Mouse (Mus musculus): ENCODE data around the gene Frs3.

The Frs3 gene

GRCm38 (mm10) chr17:47691650-47692049 is 2.8 kb downstream of the Frs3 start:
- no peak for DNase-seq (ENCODE audit: low spot score in 2 of 2)

GRCm38 (mm10) chr17:47693671-47694441 is 5.0 kb downstream of the Frs3 start:
- no peak for DNase-seq (ENCODE audit: low spot score in 2 of 2)

DNA sequence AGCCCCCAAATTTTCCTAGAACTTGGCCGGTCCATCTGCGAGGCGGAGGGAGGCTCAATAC is 5.4 kb downstream of the Frs3 start, which contains the start of gene Gm21981:
TSS of gene Gm21981 (minus strand) at position 14 of the 61 bp plus-strand sequence.
- no peak for DNase-seq (ENCODE audit: low spot score in 2 of 2)

GRCm38 (mm10) chr17:47694503-47695336 is 5.9 kb downstream of the Frs3 start, which contains the start of gene Prickle4:
Gene Prickle4, minus strand, starts transcription at chr17:47694736.
- DNase-seq (ENCODE audit: low spot score in 2 of 2): peak; percentile 99

DNA sequence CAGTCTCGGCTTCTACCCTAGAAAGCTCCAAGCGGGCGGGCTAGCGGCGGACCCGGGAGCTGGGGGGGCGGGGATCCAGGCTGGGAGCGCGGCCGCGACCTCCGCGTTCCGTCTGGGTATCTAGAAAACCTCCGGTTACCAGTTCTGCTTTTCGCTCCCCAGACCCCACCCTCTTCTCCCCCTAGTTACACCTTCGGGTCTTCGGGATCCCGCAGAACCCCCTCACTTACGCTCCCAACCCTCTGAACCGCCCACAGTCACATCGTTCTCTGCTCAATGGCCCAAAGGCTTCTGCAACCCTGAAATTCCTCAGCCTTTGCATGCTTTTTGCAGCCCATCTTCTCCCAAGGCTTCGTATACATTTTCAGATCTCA is 6.5 kb downstream of the Frs3 start:
- DNase-seq (ENCODE audit: low spot score in 2 of 2): no peak

DNA sequence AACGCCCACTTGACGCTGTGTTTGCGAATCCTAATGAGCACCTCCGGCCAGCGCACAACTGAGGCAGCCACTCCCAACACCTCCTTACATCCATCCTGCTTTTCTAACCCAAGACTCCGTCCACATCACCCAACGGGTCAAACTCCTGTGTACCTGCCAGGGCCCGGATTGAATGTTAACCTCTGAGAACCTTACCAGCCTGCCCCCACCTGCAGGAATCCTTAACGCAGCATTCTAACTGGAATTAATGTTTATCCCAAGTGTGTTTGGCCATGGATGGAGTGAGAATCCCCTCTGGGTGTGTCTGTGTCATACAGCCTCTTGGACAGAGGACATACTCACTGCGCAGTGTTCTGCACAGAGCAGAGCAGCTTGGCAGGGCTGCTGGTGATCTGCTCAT is 9.3 kb downstream of the Frs3 start:
- no peak for DNase-seq (ENCODE audit: low spot score in 2 of 2)

DNA sequence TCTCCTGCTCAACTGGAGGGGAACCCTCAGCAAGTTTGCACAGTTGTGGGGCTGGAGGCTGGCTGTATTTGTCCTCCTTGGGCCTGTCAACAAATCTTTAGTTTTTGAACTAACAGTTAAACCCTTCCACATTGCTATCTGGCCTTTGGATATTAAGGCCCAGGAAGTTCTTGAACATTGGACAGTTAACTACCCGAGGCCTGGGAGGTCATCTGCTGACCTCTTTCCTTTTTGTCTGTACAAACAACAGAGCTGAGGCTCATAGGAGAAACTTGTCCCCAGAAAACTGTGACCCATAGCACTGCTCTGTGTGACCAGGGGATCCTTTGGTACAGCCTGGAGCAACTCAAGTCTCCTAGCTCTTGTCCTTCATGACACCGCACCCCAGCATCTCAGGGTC is 10.2 kb downstream of the Frs3 start:
- no peak for DNase-seq (ENCODE audit: low spot score in 2 of 2)

DNA sequence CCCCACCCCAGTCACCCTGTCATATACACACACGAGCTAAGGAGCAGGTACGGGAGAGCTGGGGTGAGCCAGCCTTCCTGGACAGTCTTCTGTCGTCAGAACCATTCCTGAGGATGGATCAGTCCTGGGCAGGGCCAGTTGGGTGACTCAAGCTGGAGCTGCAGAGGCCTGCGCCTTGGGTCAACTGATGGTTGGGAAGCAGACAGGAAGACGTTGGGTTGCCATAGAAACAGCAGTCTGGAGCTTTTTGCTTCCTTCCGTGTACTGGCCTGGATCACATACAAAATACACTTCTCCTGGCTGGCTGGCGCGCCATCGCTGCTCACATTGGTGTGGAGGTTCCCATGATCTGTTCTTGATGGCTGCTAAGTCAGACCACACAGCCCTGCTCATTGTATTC is 13.0 kb downstream of the Frs3 start:
- DNase-seq (ENCODE audit: low spot score in 2 of 2): no peak

DNA sequence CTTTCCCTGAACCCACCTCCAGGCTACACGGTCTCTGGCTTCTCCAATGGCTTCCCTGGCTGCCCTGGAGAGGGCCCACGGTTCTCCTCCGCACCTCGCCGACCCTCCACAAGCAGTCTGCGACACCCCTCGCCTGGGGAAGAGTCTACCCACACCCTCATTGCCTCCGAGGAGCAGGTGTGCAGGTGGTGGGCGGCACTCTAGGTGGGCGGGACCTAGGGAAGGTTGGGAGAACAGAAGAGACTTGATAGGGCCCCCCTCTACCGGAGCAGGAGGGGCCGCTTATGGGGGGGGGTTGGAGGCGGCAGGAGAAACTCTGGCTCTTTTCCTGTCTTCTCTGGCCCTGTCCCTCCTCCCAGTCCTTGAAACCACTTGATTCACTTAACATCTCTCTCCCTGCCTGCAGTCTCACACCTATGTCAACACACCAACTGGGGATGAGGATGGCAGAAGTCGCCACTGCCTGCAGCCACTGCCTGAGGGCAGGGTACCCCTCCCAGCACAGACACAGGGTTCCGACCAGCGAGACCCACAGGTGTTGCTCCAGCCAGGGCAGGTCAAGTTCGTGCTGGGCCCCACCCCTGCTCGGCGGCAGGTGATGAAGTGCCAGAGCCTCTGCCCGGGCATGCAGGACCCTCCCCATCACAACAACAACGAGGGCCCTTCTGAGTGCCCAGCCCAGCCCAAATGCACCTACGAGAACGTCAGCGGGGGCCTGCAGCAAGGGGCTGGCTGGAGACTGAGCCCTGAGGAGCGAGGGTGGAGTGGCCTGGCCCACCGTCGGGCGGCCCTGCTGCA is 13.9 kb downstream of the Frs3 start:
- DNase-seq (ENCODE audit: low spot score in 2 of 2): no peak

DNA sequence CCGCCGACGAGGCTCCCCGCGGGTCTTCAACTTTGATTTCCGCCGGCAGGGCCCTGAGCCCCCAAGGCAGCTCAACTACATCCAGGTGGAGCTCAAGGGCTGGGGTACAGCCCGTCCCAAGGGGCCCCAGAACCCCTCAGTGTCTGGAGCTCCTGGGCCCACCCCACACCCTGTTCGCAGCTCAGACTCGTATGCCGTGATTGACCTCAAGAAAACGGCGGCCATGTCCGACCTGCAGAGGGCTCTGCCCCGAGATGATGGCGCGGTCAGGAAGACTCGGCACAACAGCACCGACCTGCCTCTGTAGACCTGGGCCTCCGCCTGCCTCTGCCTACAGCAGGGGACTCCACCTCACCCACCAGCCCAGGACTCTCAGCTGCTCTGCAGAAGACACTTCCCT is 14.7 kb downstream of the Frs3 start:
- no peak for DNase-seq (ENCODE audit: low spot score in 2 of 2)

DNA sequence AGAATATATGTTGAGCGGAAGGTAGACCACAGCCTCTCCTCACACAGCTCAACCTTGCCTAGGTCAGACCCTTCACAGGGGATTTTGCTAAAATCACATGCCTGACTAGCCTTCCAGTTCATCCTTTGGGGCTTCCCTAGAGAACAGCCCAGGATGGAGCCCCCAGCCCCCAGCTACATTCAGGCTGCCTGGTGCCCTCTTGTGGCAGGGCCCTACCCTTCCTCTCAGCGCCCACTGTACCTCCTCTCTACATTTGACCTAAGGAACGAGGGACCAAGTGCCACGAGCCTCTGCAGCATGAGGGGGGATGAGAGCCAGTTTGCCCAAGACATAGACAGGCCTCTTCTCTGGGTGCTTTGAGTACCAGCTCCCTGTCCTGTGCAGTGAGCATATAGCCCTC is 15.9 kb downstream of the Frs3 start:
- DNase-seq (ENCODE audit: low spot score in 2 of 2): no peak

GRCm38 (mm10) chr17:47706196-47706595 is 17.4 kb downstream of the Frs3 start:
- DNase-seq (ENCODE audit: low spot score in 2 of 2): no peak

- no peak for DNase-seq (ENCODE audit: low spot score in 2 of 2)
Observed at GRCm38 (mm10) chr17:47707961-47708360, 19.1 kb downstream of the Frs3 start.

GRCm38 (mm10) chr17:47708972-47709371 is 20.1 kb downstream of the Frs3 start:
- no peak for DNase-seq (ENCODE audit: low spot score in 2 of 2)

DNA sequence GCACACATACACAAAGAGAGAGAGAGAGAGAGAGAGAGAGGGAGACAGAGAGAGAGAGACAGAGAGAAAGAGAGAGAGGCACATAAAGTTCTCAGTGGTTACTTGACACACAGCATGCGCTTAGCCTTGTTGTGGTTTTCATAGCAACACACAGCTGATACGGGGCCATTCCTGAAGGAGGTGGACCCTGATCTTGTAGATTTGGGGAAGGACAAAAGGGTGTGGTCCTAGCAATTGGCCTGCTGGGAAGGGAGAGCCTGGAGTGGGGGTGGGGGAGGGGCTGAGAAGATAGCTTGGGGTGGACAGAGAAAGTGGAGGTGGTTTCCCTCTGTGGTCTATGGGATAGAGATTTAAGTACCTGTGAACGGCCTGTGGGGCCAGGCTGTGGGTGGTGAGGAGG is 21.2 kb downstream of the Frs3 start:
- DNase-seq (ENCODE audit: low spot score in 2 of 2): no peak

GRCm38 (mm10) chr17:47711883-47712282 is 23.1 kb downstream of the Frs3 start:
- DNase-seq (ENCODE audit: low spot score in 2 of 2): no peak

DNA sequence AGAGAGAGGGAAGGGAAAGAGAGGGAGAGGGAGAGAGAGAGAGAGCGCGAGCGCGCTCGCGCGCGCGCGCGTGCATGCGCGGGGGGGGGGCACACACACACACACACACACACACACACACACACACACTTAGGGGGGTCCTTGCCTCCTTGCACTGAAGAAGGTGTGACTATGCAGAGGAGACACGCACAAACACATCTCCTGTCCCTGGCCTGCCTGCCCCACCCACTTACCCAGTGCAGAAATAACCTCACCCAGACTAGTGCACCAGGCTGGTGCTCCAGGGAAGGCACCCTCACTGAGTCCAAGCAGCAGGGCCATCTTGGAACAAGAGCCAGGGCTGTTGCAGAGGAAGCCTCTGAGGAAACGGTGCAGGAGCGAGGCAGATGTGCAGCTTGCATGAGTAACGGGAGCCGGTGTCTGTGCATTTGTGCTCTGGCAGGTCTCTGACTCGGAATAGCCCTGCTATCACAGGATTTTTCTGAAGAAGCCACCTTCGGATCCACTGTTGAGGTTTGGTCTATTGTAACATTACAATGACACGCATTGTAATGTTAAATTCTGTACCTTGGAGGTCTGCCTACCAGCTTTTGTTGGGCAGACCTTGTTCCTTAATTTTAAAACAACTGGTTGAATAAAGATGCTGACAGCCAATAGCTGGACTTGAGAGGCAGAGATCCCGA is 24.2 kb downstream of the Frs3 start:
- DNase-seq (ENCODE audit: low spot score in 2 of 2): no peak

GRCm38 (mm10) chr17:47715037-47715436 is 26.2 kb downstream of the Frs3 start:
- no peak for DNase-seq (ENCODE audit: low spot score in 2 of 2)

GRCm38 (mm10) chr17:47721183-47721582 is 32.4 kb downstream of the Frs3 start:
- DNase-seq (ENCODE audit: low spot score in 2 of 2): no peak

GRCm38 (mm10) chr17:47726566-47726965 is 37.7 kb downstream of the Frs3 start, which contains the start of gene Pgc:
Gene Pgc, plus strand, starts transcription at chr17:47726842.
- DNase-seq (ENCODE audit: low spot score in 2 of 2): no peak

GRCm38 (mm10) chr17:47730633-47731575 is 42.1 kb downstream of the Frs3 start:
- no peak for DNase-seq (ENCODE audit: low spot score in 2 of 2)
